Comparison of ENCODE assay signal across 8 mouse cellular contexts in genomic region chr10:127179871-127180694, GRCm38 (mm10). TPM values are rescaled to one million over a fixed set of nuclear protein-coding genes. Genes with fewer than 3 reads are reported as not detected.
DNase-seq lines count a peak whose midpoint lies in the region; ATAC-seq and TF ChIP-seq lines count a peak whose summit lies in the region.

TSS of gene Slc26a10 (minus strand) at chr10:127180645.

- TF ChIP-seq CTCF in brain, embryonic 14.5 days (IDR thresholded peaks at IDR 0.05; ENCODE audit: borderline replicate concordance, extremely low read depth, insufficient read depth, insufficient read length): no peak
- TF ChIP-seq CTCF in heart, adult 2 months (IDR thresholded peaks at IDR 0.05): no peak
- TF ChIP-seq CTCF in midbrain, postnatal 0 days (IDR thresholded peaks at IDR 0.05): no peak

- peak within 1 kb of the TSS; percentile 62 for H3K4me3 ChIP-seq in heart, adult 2 months
- H3K4me3 ChIP-seq in intestine, embryonic 16.5 days (ENCODE audit: low read length): peak within 1 kb of the TSS; percentile 12; the same call in 1 of the 2 replicates
- H3K4me3 ChIP-seq in midbrain, postnatal 0 days (ENCODE audit: low read depth, low read length): peak within 1 kb of the TSS; percentile 9; the same call in 1 of the 2 replicates

- 5% methylated on average over 34 of the region's 34 CpGs for WGBS in heart, adult 2 months
- 3% methylated on average over 34 of the region's 34 CpGs for WGBS in intestine, embryonic 16.5 days
- WGBS in midbrain, postnatal 0 days: 2% methylated on average over 34 of the region's 34 CpGs

- peak; percentile 67 to 72 for DNase-seq in left cerebral cortex, postnatal 25 days (ENCODE audit: low spot score in 2 of 2)
- no peak for DNase-seq in left cerebral cortex, adult 11 months (ENCODE audit: low spot score)
- DNase-seq in brain, embryonic 14.5 days (ENCODE audit: low read depth): peak; percentile 67
- peak; percentile 64 to 65 for DNase-seq in heart, adult 2 months
- DNase-seq in midbrain, postnatal 0 days (ENCODE audit: low spot score): no peak
- DNase-seq in frontal cortex, postnatal 36 days (ENCODE audit: low spot score in 2 of 2): no peak
- DNase-seq in thymus, postnatal 0 days (ENCODE audit: low spot score): no peak

- H3K9me3 ChIP-seq in intestine, embryonic 16.5 days (ENCODE audit: control insufficient read depth, low read length): no peaks in the 10 kb centered on the region
- H3K9me3 ChIP-seq in midbrain, postnatal 0 days (ENCODE audit: low read length): no peaks in the 10 kb centered on the region

- peak within 1 kb of the TSS; percentile 76 for H3K9ac ChIP-seq in heart, adult 2 months (ENCODE audit: low read depth, low read length)
- H3K9ac ChIP-seq in intestine, embryonic 16.5 days (ENCODE audit: low read depth, low read length): peak within 1 kb of the TSS; percentile 37; the same call in 1 of the 2 replicates
- H3K9ac ChIP-seq in midbrain, postnatal 0 days (replicated peaks; ENCODE audit: low read length, poor library complexity, severe bottlenecking): no peak within 1 kb of the TSS

- TF ChIP-seq EP300 in heart, adult 2 months (IDR thresholded peaks at IDR 0.05; ENCODE audit: insufficient read depth, low read depth, low read length): no peak

- ATAC-seq in intestine, embryonic 16.5 days: no peak
- ATAC-seq in midbrain, postnatal 0 days (ENCODE audit: low FRiP score): no peak

- H3K27ac ChIP-seq in heart, adult 2 months: peak within 1 kb of the TSS; percentile 79
- no peak within 1 kb of the TSS for H3K27ac ChIP-seq in intestine, embryonic 16.5 days (ENCODE audit: low read length)
- H3K27ac ChIP-seq in midbrain, postnatal 0 days (ENCODE audit: low read depth, low read length): no peak within 1 kb of the TSS

- no peaks in the 10 kb centered on the region for H3K79me2 ChIP-seq in heart, adult 2 months (replicated peaks; ENCODE audit: control insufficient read depth, insufficient read depth, low read length)

- peak within 1 kb of the TSS; percentile 32 for H3K4me2 ChIP-seq in intestine, embryonic 16.5 days (ENCODE audit: low read depth, low read length)
- peak within 1 kb of the TSS; percentile 33; the same call in 1 of the 2 replicates for H3K4me2 ChIP-seq in midbrain, postnatal 0 days (ENCODE audit: low read depth, low read length, poor library complexity, severe bottlenecking)

- no peaks in the 10 kb centered on the region for H3K27me3 ChIP-seq in heart, adult 2 months (ENCODE audit: control insufficient read depth, insufficient read depth, low read length)
- H3K27me3 ChIP-seq in intestine, embryonic 16.5 days (replicated peaks; ENCODE audit: control insufficient read depth, insufficient read depth, low read length): peaks cover 47% of the 10 kb centered on the region
- peaks cover 38% of the 10 kb centered on the region for H3K27me3 ChIP-seq in midbrain, postnatal 0 days (ENCODE audit: insufficient read depth, low read length)

- no peaks in the 10 kb centered on the region for H3K36me3 ChIP-seq in heart, adult 2 months (ENCODE audit: control insufficient read depth, insufficient read depth, low read length)
- H3K36me3 ChIP-seq in intestine, embryonic 16.5 days (ENCODE audit: control insufficient read depth, insufficient read depth, low read length): no peaks in the 10 kb centered on the region
- H3K36me3 ChIP-seq in midbrain, postnatal 0 days (ENCODE audit: insufficient read depth, low read length): no peaks in the 10 kb centered on the region

- peaks cover 5% of the 10 kb centered on the region for H3K4me1 ChIP-seq in heart, adult 2 months (ENCODE audit: control insufficient read depth, insufficient read depth, low read length)
- H3K4me1 ChIP-seq in intestine, embryonic 16.5 days (ENCODE audit: control insufficient read depth, insufficient read depth, low read length): peaks cover 26% of the 10 kb centered on the region
- peaks cover 13% of the 10 kb centered on the region for H3K4me1 ChIP-seq in midbrain, postnatal 0 days (ENCODE audit: insufficient read depth, low read length)

- no peak for TF ChIP-seq POLR2A in brain, embryonic 14.5 days (IDR thresholded peaks at IDR 0.05; ENCODE audit: borderline replicate concordance, extremely low read depth, insufficient read depth, insufficient read length, poor library complexity, severe bottlenecking)
- peak; percentile 88; the same call in 1 of the 2 replicates for TF ChIP-seq POLR2A in heart, adult 2 months (IDR thresholded peaks at IDR 0.05; ENCODE audit: insufficient read depth, low read depth, low read length)

- intact Hi-C loops in left cerebral cortex, postnatal 25 days (cut with DNase I): no loop called here
- intact Hi-C loops in heart, adult 2 months (cut with DNase I): loop anchor here (2.0 to 5.0 kb wide), 3 partner anchors 15 to 162 kb away; partner anchors contain the start of genes Dtx3, Gli1 and Pip4k2c

RNA-seq across cellular contexts. Expression of gene Slc26a10, which starts in this region (rescaled TPM):
- total RNA-seq in left cerebral cortex, postnatal 25 days (2021): 1 to 10 TPM; 2.4 to 4.1 TPM
- 1.1 and 2.6 TPM in 2 replicates for polyA plus RNA-seq in brain, embryonic 14.5 days (2012; rRNA removed)
- total RNA-seq in heart, adult 2 months (2021): 10 to 100 TPM; 13.2 to 14.7 TPM
- 40.5 and 68.0 TPM in 2 replicates for polyA plus RNA-seq in heart, adult 2 months (2012; rRNA removed)
- polyA plus RNA-seq in intestine, embryonic 16.5 days (2015; fragmentation: Nextera tagmentation; extraction: Ambion mirVana): 1.0 and 1.1 TPM in 2 replicates
- 0.05 TPM in 2 replicates for total RNA-seq in midbrain, postnatal 0 days (2014; rRNA removed)
- 0.80 TPM in 2 replicates for polyA plus RNA-seq in midbrain, postnatal 0 days (2015; fragmentation: Nextera tagmentation; extraction: Ambion mirVana)
- 1.6 and 2.6 TPM in 2 replicates for polyA plus RNA-seq in thymus, postnatal 0 days (2015; fragmentation: Nextera tagmentation; extraction: Ambion mirVana)

Comparison
In these comparisons a context has a peak if more than half of its experiments do, and no peak if none do; other contexts are left out.
1. RNA of gene Slc26a10 (polyA plus RNA-seq): 40.5 to 68.0 TPM in heart, adult 2 months; 1.6 to 2.6 TPM in thymus, postnatal 0 days, 1.0 to 1.1 TPM in intestine, embryonic 16.5 days, 1.1 to 2.6 TPM in brain, embryonic 14.5 days and 0.80 TPM in midbrain, postnatal 0 days; every median in the first group is over 10 times any median in the second.
2. DNase-seq: peak in left cerebral cortex, postnatal 25 days (2 of 2), brain, embryonic 14.5 days (single experiment) and heart, adult 2 months (2 of 2); none in left cerebral cortex, adult 11 months (single experiment), midbrain, postnatal 0 days (single experiment), frontal cortex, postnatal 36 days (0 of 2) and thymus, postnatal 0 days (single experiment).
3. H3K4me3 ChIP-seq: peak in every context shown above with its lines; median percentile 62 in heart, adult 2 months; 12 in intestine, embryonic 16.5 days; 9 in midbrain, postnatal 0 days.